In the genomic region with DNA sequence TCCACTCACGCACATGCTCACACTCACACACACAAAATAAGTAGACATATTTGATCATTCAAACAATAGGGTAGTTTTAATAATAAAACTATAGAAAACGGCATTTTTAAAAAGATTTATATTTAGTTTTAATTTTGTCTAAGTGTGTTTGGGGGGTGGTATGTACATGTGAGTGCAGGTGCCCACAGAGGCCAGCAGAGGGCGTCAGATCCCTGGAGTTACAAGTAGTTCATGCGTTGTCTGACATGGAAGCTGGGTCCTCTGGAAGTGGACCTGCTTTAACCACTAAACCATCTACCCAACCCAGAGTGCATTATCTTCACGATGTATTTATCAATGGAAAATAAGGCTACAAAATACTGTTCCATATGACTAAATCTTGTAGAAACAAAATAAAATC, we compare ENCODE assay signal across 9 mouse cellular contexts. TPM values are rescaled to one million over a fixed set of nuclear protein-coding genes. Genes with fewer than 3 reads are reported as not detected.
A peak's percentile ranks its signal among the peaks of the same experiment; 100 is the strongest.
DNase-seq lines count a peak whose midpoint lies in the region; ATAC-seq and TF ChIP-seq lines count a peak whose summit lies in the region.
"Had no signal": no experiment of that assay in that cellular context is flagged by ENCODE, and none has a peak within 500 bp of the region (broad histone marks: within the 10 kb centered on the region; RNA-seq: fewer than 3 reads in every experiment).

No protein-coding gene starts in this region.

- no peaks in the 10 kb centered on the region for H3K27me3 ChIP-seq in lung, embryonic 14.5 days (ENCODE audit: insufficient read depth, low read length)
- peaks cover 2% of the 10 kb centered on the region; the same call in 1 of the 2 replicates for H3K27me3 ChIP-seq in hindbrain, embryonic 13.5 days
- H3K27me3 ChIP-seq in midbrain, embryonic 13.5 days, result 0 out of 2 replicates have a peak, but pooled peaks cover 3% of the 10 kb centered on the region

- DNase-seq in embryo, embryonic 10 days (ENCODE audit: low spot score), result peak; percentile 47
- DNase-seq in embryo, embryonic 9.5 days (ENCODE audit: extremely low spot score), result no peak
- DNase-seq in lung, embryonic 14.5 days, result peak; percentile 52
- no peak for DNase-seq in lung, postnatal 4 days
- DNase-seq in adrenal gland, postnatal 10 days, result peak; percentile 39

- H3K4me1 ChIP-seq in lung, embryonic 14.5 days (ENCODE audit: insufficient read depth), result no peaks in the 10 kb centered on the region
- H3K4me1 ChIP-seq in hindbrain, embryonic 13.5 days (replicated peaks), result no peaks in the 10 kb centered on the region
- no peaks in the 10 kb centered on the region for H3K4me1 ChIP-seq in midbrain, embryonic 13.5 days (replicated peaks)

- no peaks in the 10 kb centered on the region for H3K36me3 ChIP-seq in lung, embryonic 14.5 days (ENCODE audit: insufficient read depth)
- H3K36me3 ChIP-seq in hindbrain, embryonic 13.5 days, result no peaks in the 10 kb centered on the region
- no peaks in the 10 kb centered on the region for H3K36me3 ChIP-seq in midbrain, embryonic 13.5 days

- H3K4me2 ChIP-seq in lung, embryonic 14.5 days, result no peak overlapping the region
- H3K4me2 ChIP-seq in hindbrain, embryonic 13.5 days, result no peak overlapping the region
- H3K4me2 ChIP-seq in midbrain, embryonic 13.5 days (replicated peaks), result no peak overlapping the region

- 58% methylated on average over 5 of the region's 5 CpGs for WGBS in lung, embryonic 14.5 days
- 57% methylated on average over 5 of the region's 5 CpGs for WGBS in hindbrain, embryonic 13.5 days
- WGBS in midbrain, embryonic 13.5 days, result 66% methylated on average over 5 of the region's 5 CpGs

- H3K27ac ChIP-seq in lung, embryonic 14.5 days (ENCODE audit: low read depth), result no peak overlapping the region
- H3K27ac ChIP-seq in hindbrain, embryonic 13.5 days, result no peak overlapping the region
- no peak overlapping the region for H3K27ac ChIP-seq in midbrain, embryonic 13.5 days

- H3K9ac ChIP-seq in lung, embryonic 14.5 days, result no peak overlapping the region
- H3K9ac ChIP-seq in hindbrain, embryonic 13.5 days, result no peak overlapping the region
- no peak overlapping the region for H3K9ac ChIP-seq in midbrain, embryonic 13.5 days (replicated peaks)

- TF ChIP-seq CTCF in lung, embryonic 14.5 days (IDR thresholded peaks at IDR 0.05; ENCODE audit: low read depth), result peak; percentile 53

- ATAC-seq in lung, embryonic 14.5 days (ENCODE audit: insufficient read depth), result no peak
- ATAC-seq in megakaryocyte progenitor cell, adult 5-6 weeks (replicated peaks; ENCODE audit: poor library complexity), result peak; percentile 87
- no peak for ATAC-seq in hindbrain, embryonic 13.5 days (ENCODE audit: low FRiP score)
- ATAC-seq in midbrain, embryonic 13.5 days, result no peak

- H3K4me3 ChIP-seq in lung, embryonic 14.5 days (ENCODE audit: low read depth, low read length), result no peak overlapping the region
- no peak overlapping the region for H3K4me3 ChIP-seq in hindbrain, embryonic 13.5 days
- no peak overlapping the region for H3K4me3 ChIP-seq in midbrain, embryonic 13.5 days (replicated peaks)
- H3K4me3 ChIP-seq: erythroblast, embryonic 14.5 days had no signal

- H3K9me3 ChIP-seq in lung, embryonic 14.5 days (ENCODE audit: low read depth, low read length), result no peaks in the 10 kb centered on the region; the same call in 1 of the 2 replicates
- H3K9me3 ChIP-seq in hindbrain, embryonic 13.5 days, result no peaks in the 10 kb centered on the region
- H3K9me3 ChIP-seq in midbrain, embryonic 13.5 days, result no peaks in the 10 kb centered on the region

RNA-seq across cellular contexts. Expression of a gene that starts 7.0 kb away (rescaled TPM):
- 2.9 and 4.1 TPM in 2 replicates for polyA plus RNA-seq in lung, embryonic 14.5 days (2014; fragmentation: Nextera tagmentation; extraction: Ambion mirVana)
- 1 to 10 TPM; 4.6 to 5.2 TPM for total RNA-seq in adrenal gland, postnatal 10 days (2021)
- not detected in 2 replicates for total RNA-seq in megakaryocyte progenitor cell, adult 5-6 weeks (2015)
- 0.10 and 0.21 TPM in 2 replicates for total RNA-seq in megakaryocyte progenitor cell, adult 5-6 weeks (2017)
- polyA plus RNA-seq in hindbrain, embryonic 13.5 days (2015; fragmentation: Nextera tagmentation; extraction: Ambion mirVana), result 0.34 and 0.53 TPM in 2 replicates
- 0.35 TPM in 2 replicates for polyA plus RNA-seq in midbrain, embryonic 13.5 days (2015; fragmentation: Nextera tagmentation; extraction: Ambion mirVana)
- polyA plus RNA-seq: erythroblast, embryonic 14.5 days had no signal

RNA-seq across cellular contexts. Expression of a gene that starts 28.6 kb away (rescaled TPM):
- 2.6 TPM in 2 replicates for polyA plus RNA-seq in lung, embryonic 14.5 days (2014; fragmentation: Nextera tagmentation; extraction: Ambion mirVana)
- total RNA-seq in adrenal gland, postnatal 10 days (2021), result 1 to 10 TPM; 3.0 to 3.8 TPM
- total RNA-seq in megakaryocyte progenitor cell, adult 5-6 weeks (2015), result 3.8 and 5.2 TPM in 2 replicates
- total RNA-seq in megakaryocyte progenitor cell, adult 5-6 weeks (2017), result 0.62 and 4.2 TPM in 2 replicates
- polyA plus RNA-seq in hindbrain, embryonic 13.5 days (2015; fragmentation: Nextera tagmentation; extraction: Ambion mirVana), result 2.5 and 4.2 TPM in 2 replicates
- 2.6 and 3.1 TPM in 2 replicates for polyA plus RNA-seq in midbrain, embryonic 13.5 days (2015; fragmentation: Nextera tagmentation; extraction: Ambion mirVana)

RNA-seq across cellular contexts. Expression of a gene that starts 28.8 kb away (rescaled TPM):
- polyA plus RNA-seq in lung, embryonic 14.5 days (2014; fragmentation: Nextera tagmentation; extraction: Ambion mirVana), result 8.6 and 10.8 TPM in 2 replicates
- 1 to 10 TPM; 2.8 to 5.5 TPM for total RNA-seq in adrenal gland, postnatal 10 days (2021)
- 3.4 and 6.0 TPM in 2 replicates for total RNA-seq in megakaryocyte progenitor cell, adult 5-6 weeks (2015)
- 6.6 TPM in 2 replicates for total RNA-seq in megakaryocyte progenitor cell, adult 5-6 weeks (2017)
- polyA plus RNA-seq in hindbrain, embryonic 13.5 days (2015; fragmentation: Nextera tagmentation; extraction: Ambion mirVana), result 5.3 and 5.4 TPM in 2 replicates
- polyA plus RNA-seq in midbrain, embryonic 13.5 days (2015; fragmentation: Nextera tagmentation; extraction: Ambion mirVana), result 5.2 and 5.8 TPM in 2 replicates
- polyA plus RNA-seq: erythroblast, embryonic 14.5 days had no signal

Comparison
In these comparisons a context has a peak if more than half of its experiments do, and no peak if none do; other contexts are left out.
1. DNase-seq: peak in embryo, embryonic 10 days (single experiment), lung, embryonic 14.5 days (single experiment) and adrenal gland, postnatal 10 days (single experiment); none in embryo, embryonic 9.5 days (single experiment) and lung, postnatal 4 days (0 of 2).